In the genomic region with DNA sequence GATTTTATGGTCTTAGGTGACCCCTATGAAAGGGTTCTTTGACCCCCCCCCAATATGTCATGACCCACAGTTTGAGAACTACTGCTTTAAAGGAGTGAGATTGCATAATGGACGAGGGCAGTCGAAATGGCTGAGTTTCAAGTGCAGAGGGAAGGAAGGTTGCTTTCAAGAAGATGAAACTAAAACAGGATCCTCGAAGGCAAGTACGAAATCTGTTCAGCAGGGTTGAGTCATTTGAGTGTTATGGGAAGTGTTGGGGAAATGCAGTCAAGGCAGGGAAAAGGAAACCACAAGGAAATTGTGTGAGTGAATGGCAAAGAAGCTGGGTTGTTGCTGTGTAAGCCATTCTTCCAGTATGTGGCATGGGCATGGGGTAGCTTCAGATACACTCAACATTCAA, we compare ENCODE assay signal across 21 mouse cellular contexts. TPM values are rescaled to one million over a fixed set of nuclear protein-coding genes. Genes with fewer than 3 reads are reported as not detected.
"Had no signal": no experiment of that assay in that cellular context is flagged by ENCODE, and none has a peak within 500 bp of the region (broad histone marks: within the 10 kb centered on the region; RNA-seq: fewer than 3 reads in every experiment).

No protein-coding gene starts in this region.

- H3K27me3 ChIP-seq: liver, embryonic 12.5 days; liver, embryonic 15.5 days; neural tube, embryonic 12.5 days; neural tube, embryonic 15.5 days; stomach, embryonic 15.5 days had no signal

- H3K9me3 ChIP-seq: limb, embryonic 10.5 days; limb, embryonic 13.5 days; liver, embryonic 12.5 days; liver, embryonic 15.5 days; neural tube, embryonic 12.5 days; neural tube, embryonic 15.5 days; stomach, embryonic 15.5 days had no signal

- H3K4me3 ChIP-seq: limb, embryonic 10.5 days; limb, embryonic 13.5 days; liver, embryonic 12.5 days; liver, embryonic 15.5 days; neural tube, embryonic 12.5 days; neural tube, embryonic 15.5 days; stomach, embryonic 15.5 days had no signal

- ATAC-seq: intestine, postnatal 0 days; liver, embryonic 12.5 days had no signal

- H3K36me3 ChIP-seq: limb, embryonic 10.5 days; limb, embryonic 13.5 days; liver, embryonic 12.5 days; liver, embryonic 15.5 days; neural tube, embryonic 12.5 days; neural tube, embryonic 15.5 days; stomach, embryonic 15.5 days had no signal

- H3K9ac ChIP-seq: limb, embryonic 13.5 days; liver, embryonic 12.5 days; liver, embryonic 15.5 days; neural tube, embryonic 12.5 days; neural tube, embryonic 15.5 days; stomach, embryonic 15.5 days had no signal

- H3K27ac ChIP-seq: limb, embryonic 10.5 days; limb, embryonic 13.5 days; liver, embryonic 12.5 days; liver, embryonic 15.5 days; neural tube, embryonic 12.5 days; neural tube, embryonic 15.5 days; stomach, embryonic 15.5 days had no signal

- H3K4me1 ChIP-seq: limb, embryonic 10.5 days; limb, embryonic 13.5 days; liver, embryonic 12.5 days; liver, embryonic 15.5 days; neural tube, embryonic 12.5 days; neural tube, embryonic 15.5 days; stomach, embryonic 15.5 days had no signal

- H3K4me2 ChIP-seq: limb, embryonic 13.5 days; liver, embryonic 12.5 days; liver, embryonic 15.5 days; midbrain, embryonic 11.5 days; neural tube, embryonic 12.5 days; neural tube, embryonic 15.5 days; stomach, embryonic 15.5 days had no signal

- DNase-seq: kidney, adult 2 months; kidney, postnatal 10 days; kidney, postnatal 4 days; liver; lung, adult 2 months; midbrain, embryonic 14.5 days; right cerebral cortex, adult 18-20 months; right cerebral cortex, postnatal 14 days; right cerebral cortex, postnatal 4 days; thymus, postnatal 25 days had no signal

RNA-seq across cellular contexts. Expression of gene Frmd7, which starts 29.6 kb away (rescaled TPM):
- total RNA-seq: megakaryocyte-erythroid progenitor cell, adult 5-6 weeks had no signal
- polyA plus RNA-seq: kidney, adult 2 months; kidney, embryonic 14.5 days; liver, embryonic 15.5 days; midbrain, embryonic 11.5 days; stomach, embryonic 15.5 days had no signal
